Mouse (Mus musculus) heart, adult 9 months (tissue): Measurements from ENCODE around the gene Birc2.
A peak's percentile ranks its signal among the peaks of the same experiment; 100 is the strongest.

ENCODE experiments used
- DNase-seq, 2 experiments: peaks; one replicate each; pipeline ENCODE4 v3.0.0; 2022; ENCODE audit warnings: low spot score in 2 of 2

Birc2 gene

DNA sequence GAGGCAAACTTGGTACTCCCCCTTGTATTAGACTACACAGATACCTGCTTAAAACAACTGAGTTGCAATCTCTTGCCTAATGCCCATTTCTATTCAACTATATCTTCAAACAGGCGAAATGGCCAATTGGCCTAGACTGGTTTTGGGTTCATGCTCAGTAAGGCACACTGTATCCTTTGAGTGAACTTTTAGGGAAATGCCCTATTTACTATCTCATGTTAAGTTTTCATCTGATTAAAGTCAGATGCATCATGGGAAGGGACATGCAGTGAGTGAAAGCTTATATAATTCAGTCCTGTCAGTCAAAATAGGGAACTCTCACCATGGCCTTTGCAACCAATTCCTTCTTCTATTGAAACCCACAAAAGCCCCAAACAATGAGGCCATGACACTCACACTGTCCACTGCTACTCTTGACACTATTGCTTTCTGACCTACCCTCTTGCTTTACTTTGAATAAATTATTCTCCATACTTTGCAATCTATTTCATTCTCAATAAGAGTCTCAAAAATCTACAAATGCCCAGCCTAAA lies 9.9 kb upstream of the Birc2 start:
- DNase-seq: no peak

DNA sequence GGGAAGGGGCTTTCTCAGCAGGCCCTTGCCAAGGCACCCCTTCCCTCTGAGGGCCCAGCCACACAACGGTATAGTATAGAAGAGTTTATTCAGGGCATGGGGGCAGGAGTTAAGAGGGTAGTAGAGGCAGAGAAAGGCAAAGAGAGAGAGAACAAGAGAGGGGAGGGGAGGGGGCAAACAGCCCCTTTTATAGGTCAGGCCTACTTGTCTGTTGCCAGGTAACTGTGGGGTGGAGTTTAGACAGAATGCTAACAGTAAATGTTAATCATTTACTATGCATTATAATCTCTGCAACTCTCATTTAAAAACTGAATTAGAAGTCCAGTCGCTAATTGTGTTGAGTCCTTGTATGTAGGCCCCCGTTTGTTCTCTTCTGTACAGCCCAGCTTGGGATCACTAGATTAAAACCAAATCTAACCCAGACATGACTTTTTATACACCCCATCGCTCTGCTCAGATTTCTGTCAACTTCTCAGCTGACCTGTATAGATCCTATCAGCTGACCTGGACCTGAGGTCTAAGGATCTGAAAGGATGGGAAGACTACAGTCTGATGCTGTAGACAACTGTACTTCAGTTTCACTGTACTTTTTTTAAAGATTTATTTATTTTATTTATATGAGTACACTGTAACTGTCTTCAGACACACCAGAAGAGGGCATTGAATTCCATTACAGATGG lies 8.5 kb upstream of the Birc2 start:
- DNase-seq: no peak

DNA sequence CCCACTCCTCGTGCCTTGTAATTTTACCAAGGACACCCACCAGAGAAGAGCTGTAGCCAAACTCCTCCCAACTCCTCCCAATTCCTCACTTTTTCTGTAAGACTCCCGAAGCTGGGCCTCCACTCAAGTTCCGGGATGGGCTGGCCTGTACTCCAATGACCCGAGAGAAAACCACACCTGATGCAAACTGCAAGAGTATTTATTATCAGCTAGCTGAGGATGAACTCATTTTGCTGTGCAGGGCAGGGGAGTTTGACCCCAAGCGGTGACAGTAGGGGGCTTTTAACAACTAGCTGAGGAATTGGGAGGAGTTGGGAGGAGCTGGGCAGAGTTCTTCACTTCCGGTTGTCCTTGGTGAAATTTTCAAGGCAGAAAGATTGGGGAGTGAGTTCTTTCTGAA lies 4.4 kb upstream of the Birc2 start:
- no peak for DNase-seq

DNA sequence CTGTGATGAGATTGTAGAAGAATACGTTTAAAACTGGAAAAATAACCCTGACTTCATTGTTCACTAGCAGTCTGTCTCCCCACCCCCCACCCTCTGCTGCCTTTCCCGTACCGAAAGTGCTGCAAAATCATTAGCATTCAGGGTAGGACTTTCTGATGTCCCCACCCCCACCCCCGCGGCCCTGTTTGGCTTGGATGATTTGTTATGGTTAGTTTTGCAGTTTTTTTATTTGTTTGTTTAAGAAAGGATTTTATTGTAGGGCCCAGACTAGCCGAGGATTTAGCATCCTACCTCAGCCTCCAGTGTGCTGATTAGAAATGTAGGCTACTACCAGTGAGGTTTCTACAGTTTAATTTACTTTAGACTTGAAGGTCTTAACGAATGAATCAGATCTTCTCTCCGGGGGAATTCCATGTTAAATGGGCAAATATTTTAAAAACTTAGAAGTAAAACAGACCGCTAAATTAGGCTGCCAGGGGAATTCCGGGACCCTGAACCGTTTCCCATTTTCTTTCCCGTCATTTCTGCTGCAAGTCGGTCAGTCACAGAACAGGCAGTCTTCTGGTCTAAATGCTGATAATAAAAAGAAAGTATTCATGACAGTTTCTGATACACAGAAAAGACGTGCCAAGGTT lies 1.1 kb upstream of the Birc2 start:
- DNase-seq: peak in 1 of 2 experiments; percentile 18

DNA sequence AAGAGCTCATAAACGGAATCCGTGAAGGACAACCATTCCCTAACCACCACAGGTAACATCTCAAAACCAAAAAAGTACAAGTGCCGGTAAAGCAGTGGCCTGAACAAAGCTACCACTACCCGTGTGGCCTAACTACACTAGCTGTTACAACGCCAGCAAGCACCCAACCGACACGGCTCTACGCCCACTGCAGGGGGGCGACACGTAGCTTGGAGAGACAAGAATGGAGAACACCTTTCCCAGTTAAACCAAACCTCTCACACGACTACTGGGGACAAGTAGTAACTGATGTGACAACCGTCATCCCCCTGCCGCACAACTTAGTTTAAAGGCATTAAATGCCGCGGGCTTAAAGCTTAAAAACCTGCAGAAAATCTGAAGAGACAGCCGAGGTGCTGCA lies 533 bp downstream of the Birc2 start:
- peak in 1 of 2 experiments; percentile 36 for DNase-seq

DNA sequence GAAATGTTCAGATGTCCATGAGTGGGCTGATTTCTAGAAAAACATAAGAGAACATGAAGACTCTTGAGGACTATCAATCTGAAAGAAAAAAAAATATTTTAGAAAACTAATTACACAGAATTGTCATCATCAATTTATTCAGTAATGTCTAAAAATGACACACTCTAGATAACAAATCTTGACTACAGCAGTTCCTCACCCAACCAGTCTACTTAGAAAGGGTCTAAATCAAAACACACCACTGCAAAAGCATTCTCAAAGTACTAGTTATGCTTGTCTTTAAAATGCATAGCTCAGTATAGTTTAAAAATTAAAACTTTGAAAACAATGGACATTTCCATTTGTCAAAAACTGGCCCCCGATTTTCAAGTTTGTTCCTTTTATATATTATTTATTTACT lies 1.6 kb downstream of the Birc2 start:
- DNase-seq: no peak

DNA sequence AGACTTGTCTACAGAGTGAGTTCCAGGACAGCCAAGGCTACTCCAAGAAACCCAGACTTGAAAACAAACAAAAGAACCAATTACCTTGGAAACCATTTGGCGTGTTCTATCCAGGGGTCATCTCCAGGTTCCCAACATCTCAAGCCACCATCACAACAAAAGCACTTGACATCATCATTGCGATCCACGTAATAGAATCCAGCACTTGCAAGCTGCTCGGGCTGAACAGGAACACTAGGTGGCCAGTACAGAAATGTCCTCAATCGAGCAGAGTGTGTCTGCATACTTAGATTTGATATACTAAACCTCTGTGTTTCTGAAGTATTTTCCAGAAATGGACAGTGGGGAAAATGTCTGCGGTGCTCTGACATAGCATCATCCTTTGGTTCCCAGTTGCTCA lies 3.4 kb downstream of the Birc2 start:
- no peak for DNase-seq

DNA sequence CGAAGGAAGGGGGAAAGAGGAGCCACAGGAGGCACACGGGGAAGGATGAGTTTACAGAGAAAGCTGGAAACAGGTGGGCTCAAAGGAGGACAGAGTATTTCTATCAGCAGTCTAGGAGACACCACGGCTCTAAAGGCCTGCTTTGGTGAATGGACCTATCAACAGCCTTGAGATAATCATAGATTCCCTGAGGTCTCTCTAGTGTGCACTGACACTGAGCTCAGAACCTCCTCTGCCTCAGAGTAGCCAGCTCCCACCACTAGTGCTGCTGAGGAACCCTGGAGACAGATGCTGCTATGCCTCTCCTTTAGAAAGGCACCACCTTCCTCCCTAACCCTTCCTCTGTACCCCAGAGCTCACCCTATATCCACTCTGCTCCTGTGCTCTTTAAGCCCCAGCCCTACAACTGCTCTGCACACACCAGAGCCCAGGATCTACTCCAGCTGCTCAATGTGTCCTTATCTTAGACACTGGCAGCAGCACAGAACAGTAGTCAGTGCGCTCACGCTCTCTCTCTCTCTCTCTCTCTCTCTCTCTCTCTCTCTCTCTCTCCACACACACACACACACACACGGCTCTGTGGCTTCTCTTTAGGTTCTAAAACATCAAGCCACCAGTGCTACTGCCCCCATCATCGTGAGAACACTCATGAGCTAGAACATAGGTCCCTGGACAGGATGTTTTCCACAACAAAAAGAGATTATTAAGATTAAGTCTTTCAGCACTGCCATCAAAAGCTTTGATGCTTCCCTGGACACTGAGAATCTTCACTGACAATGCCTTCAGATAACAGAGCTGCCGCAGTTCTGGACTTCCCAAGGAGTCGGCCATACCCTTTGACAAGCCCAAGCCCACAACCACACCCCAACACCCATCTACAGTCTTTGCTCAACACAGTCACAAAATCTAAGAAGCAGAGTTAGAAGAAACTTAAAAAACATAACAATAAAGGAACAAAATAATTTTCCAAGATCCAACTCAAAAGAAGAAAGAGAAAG lies 7.0 kb downstream of the Birc2 start:
- peak; percentile 26 to 34 for DNase-seq

DNA sequence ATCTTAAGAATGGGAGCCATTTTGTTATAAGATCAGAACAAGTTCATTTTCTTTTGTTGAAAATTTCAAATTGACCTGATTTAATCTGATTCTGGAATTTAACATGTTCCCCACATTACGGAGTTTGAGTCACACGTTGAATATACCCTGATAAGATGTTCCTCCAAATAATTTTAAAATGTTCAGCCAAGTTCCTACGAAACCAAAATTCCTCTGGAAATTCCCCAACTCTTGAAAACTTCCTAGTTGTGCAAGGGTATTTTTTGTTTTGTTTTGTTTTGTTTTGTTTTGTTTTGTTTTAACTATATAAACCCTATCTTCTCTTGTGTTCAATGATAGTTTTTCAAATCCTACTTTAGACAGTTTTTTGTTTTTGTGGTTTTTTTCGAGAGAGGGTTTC lies 8.2 kb downstream of the Birc2 start:
- peak; percentile 31 to 50 for DNase-seq

DNA sequence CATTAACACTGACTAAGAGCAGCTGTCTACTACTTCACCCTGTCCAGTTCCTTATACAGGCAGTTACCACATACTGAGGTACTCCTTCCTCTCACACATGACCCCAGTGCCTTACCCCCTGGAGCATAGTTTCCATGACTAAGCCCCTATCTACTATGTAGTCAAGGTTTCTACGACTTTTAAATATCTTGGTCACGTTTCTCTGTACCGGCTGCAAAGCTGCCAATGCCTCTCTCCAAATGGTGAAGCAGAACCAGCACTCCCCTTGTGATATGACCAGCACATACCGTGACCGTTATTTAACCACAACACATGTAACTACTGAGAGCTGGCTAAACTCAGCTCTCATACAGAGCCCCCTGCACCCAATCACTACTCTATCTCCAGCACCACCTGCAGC lies 11.9 kb downstream of the Birc2 start:
- peak in 1 of 2 experiments; percentile 10 for DNase-seq

DNA sequence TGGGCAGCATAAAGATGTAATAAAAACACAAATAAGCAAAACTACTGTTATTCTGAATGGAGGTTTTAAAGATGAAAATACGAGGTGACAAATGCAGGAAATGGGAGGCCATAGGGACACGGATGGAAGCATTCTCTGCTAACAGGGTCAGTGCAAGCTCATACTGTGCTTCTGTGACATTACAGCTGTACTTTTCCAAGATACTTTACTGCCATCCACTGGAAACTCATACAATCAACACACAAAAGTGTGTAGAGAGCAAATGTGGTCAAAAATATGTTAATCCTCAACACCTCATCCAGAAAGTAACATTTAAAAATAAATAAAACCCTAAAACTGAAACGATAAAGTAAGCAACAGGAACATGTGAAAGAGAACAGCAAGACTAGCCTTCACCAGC lies 14.1 kb downstream of the Birc2 start:
- no peak for DNase-seq

DNA sequence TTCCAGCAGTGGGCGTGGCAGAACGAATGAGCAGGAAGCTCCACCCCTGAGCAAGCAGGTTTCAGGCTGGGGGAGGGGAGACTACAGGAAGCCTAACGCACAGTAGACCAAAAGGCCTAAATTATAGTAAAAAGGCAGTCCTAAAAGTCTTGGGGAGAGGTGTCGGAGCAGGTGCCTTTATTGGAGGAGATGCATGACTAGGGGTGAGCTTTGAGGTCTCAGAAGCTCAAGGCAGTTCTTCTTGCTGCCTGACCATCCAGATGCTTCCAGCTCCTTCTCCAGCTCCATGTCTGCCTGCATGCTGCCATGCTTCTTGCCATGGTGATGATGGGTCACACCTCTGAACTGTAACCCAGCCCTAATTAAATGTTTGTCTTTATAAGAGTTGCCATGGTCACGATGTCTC lies 31.8 kb downstream of the Birc2 start:
- no peak for DNase-seq

DNA sequence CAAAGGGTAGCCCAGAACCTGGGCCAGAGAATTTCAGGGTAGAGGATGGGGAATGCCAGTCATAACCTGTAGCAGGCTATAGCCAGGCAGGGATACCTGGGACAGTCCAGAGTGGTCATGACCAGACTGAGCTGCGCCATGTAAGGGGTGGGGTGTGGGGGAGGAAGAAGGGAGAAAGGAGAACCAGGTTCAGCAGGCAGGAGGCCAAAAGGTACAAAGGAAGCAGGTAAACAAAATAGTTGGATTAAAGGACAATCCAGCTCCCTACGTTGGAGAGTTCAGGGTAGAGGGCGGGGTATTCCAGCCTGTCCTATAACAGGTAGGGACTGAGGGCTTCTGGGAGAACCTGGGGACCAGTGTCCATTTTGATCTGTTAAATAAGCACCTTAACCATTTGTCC lies 38.3 kb downstream of the Birc2 start:
- no peak for DNase-seq

DNA sequence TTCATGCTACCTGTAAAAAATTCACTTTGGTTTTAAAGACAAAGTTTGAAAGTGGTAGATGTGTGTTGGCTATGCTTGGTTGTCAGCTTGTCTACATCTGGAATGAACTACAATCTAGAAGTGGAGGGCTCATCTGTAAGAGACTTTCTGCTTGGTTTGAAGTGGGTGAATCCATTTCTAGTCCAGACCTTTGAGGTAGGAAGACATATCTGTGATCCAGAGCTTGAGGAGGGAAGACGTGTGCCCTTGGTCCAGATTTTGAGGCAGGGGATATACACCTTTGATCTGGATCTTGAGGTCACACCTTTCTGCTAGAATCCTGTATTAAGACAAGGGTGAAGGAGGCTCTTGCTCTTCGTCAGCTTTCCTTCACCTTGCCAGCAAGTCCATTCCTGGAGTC lies 39.3 kb downstream of the Birc2 start:
- DNase-seq: no peak

DNA sequence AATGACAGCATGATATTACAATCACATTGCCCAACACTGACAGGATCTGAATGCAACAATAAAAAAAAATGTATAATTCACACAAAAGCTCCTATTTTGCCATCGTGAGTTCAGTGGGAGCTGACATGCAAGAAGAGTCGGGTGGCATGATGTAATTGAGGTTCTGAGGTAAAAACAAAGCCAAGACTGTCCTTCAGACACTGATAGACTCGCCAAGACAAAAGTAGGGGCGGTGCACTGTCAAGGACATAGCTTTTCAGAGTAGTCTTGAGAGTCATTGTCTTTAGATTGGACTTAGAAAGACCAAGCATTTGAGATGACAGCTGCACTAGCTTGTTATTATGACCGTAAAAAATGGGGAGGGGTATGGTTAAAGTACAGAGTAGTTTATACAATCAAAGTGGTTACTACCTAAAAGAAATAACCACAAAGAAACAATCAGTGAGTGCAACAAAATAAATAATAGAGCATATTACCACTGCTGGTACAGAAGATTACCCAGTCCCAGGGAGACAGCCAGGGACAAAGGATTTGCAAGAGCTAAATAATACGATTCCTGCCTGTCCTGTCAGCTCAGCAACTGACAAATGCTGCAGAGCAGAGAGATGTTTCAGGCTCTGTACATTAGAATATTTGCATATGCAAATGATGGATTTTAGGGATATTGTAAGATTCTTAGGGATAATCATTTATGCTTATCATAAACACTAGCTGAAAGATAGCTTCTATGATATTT lies 40.6 kb downstream of the Birc2 start:
- DNase-seq: no peak

DNA sequence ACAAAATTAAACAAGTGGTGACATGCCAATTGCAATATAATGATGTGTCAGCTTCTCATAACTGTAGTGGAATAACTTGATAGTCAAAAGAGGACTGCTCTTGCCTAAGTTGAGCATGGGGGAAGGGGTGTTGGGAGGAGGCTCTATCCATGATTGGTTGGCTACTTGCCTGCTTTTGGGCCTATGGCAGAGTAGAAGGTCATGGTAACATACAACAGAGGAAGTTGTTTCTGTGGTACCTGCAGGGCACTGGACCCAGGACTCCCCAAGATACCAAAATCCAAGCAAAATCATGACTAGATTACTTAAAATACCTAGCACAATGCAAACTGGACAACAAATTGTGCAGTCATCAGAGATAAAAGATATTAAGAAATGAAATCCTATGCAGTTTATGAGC lies 41.3 kb downstream of the Birc2 start:
- DNase-seq: no peak

DNA sequence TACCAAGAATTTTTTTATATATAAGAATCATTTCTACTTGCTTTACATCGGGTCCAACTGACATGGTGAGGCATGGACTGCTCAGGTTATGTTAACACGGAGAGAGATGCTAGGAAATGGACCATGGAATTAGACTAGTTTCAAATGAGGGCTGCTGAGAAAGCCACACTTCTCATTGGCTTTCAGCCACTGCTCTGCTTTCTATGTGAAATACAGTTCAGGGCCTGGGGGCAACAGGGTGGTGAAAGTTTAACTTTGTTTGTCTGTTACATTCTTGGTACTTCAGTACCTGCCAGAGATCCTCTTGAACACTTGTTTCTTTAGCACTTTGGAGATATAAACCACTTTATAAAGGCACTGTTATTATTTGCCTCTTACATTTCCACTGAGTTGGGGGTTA lies 43.3 kb downstream of the Birc2 start:
- DNase-seq: no peak

DNA sequence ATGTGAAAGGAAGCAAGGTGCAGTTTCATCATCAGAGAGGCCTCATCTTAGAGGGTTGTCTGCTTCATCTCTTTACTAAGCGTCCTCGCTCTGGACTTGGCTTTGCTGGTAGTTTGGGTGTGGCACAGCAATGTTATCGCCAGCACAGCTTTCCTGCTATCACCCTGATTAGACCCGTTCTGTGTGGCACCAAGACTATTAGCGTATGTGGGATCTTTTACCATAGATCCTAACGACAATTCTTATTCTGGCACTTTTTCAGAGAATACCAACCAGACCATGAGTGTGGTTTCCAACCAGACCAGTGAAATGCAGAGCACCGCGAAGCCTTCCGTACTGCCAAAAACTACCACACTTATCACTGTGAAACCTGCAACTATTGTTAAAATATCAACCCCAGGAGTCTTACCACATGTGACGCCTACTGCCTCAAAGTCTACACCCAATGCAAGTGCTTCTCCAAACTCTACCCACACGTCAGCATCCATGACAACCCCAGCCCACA lies 46.2 kb downstream of the Birc2 start:
- DNase-seq: no peak

DNA sequence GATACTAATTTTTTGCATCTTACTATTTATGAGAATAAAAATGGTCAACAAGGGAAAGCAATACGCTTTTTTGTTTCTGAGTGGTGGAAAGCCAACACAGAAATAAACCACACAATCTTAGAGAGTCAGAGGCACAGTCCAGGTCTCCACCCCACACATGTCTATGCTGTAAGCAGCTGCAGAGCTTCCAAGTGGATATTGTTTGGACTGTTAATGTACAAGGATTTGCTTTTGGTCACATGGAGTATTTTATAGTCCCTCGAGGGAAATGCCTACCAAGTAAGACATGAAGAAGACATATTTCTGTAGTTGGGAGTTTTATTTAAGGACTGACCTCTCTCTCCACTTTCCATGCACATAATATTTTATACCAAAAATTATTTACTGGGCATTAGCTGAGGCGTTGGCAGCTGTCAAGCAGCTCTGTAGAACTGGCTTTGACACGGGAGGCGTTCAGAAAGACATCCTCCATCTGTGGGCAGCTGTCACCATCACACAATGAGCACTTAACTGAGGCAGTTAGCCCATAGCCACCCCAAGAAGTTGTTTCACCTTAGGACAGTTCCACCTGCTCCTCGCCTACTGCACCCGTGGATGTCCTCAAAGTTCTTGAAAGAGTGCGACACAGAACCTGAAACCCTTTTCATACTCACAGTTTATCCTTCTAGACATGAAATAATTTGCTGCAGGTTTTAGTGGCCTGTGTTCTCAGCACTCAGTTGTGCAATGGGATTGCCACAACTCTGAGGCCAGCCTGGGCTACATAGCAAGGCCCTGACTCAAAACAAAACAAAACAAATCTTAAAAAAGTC lies 46.9 kb downstream of the Birc2 start:
- no peak for DNase-seq

DNA sequence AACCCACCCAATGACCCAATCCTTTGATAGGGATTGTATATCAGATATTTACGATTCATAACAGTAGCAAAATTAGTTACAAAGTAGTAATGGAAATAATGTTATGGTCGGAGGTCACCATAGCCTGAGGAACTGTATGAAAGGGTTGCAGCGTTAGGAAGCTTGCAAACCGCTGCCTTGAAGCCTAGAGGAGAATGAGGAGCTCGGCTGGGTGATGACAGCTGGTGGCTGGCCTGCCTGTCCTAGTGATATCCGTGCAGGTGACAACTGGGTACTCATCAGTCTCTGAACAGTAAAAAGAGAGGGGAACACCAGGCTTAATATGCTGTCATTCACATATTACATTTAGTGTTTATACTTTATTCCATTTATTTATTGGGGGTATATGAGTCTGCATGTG lies 48.5 kb downstream of the Birc2 start:
- DNase-seq: no peak

DNA sequence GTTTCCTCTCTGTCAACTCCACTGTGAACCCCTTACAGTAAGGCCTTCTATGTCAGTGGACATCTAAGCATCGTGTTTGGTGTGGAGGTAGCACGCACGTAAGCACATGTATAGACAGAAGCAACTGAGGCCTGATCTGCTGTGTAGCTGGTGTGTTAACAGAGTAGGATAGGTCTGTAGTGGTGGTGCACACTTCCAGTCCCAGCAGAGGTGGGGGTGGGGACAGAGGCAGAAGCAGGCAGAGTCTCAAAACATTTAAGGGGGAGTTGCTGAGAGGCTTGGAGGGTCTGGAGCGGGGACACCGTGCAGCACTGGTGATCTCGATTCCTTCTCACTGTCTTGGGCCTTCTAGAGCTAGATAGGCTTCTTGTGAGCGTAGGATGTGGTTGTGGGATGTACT lies 50.8 kb downstream of the Birc2 start:
- DNase-seq: no peak
